Mouse (Mus musculus) kidney, adult 11 months (tissue): Measurements from ENCODE around the gene Pus10.
"Not testable (repeated sequence)": the region's sequence is repeated elsewhere in the genome, so short reads cannot be mapped to it uniquely, and the experiment has no call there.

ENCODE experiments used
- DNase-seq: peaks from one replicate; pipeline ENCODE4 v3.0.0; 2022

Gene Pus10

DNA sequence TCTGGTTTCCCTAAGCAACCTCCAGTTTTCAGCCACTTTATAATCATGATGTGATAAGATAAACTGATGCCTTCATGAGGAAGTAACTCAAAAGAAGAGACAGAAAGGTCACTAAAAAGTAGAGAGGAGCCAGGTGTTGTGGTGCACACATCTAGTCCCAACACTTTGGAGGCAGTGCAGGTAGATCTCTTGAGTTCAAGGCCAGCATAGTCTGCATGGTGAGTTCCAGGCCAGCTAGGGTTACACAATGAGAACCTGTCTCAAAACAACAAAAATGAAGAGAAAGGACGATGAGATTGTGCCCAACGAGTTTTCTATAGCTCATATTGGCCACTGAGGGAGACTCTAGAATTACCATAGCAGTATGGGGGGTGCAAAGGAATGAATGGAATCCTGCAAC lies 33.1 kb downstream of the Pus10 start:
- DNase-seq, result no peak

GRCm38 (mm10) chr11:23699414-23700095 lies 34.1 kb downstream of the Pus10 start:
- DNase-seq, result no peak

GRCm38 (mm10) chr11:23701831-23702230 lies 36.4 kb downstream of the Pus10 start:
- DNase-seq, result no peak

DNA sequence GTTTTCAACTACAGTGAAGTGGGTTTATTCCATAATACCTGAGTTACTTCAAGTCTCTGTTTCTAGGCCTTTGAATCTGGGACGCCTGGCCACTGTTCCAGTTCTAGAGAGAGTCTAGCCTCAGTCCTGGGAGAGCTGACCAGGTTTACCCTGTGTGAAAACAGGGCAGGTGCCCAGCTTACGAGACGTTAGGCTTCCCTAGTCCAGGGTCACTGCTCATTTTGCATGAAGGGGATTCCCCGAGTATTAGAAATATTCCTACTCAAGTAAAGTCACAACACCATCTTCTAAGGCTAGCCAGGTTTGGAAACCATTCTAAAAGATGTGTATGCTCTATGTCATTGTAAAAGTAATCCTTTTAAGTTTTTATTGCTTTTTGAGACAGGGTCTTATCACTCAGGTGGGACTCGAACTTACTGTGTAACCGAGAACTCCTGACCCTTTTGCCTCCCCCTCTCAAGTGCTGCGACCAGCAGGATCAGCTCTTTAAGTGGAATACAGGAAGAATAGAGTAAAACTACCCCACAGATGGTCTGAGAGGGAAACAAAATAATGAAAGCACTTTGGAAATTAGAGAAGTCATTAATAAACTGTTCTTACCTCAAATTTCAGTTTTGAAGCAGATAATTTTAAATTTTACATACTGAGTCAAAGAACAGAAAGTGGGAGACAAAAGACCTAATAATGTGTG lies 39.3 kb downstream of the Pus10 start:
- DNase-seq, result no peak

- DNase-seq, result no peak
Measured at GRCm38 (mm10) chr11:23712299-23712698, 46.8 kb downstream of the Pus10 start.

DNA sequence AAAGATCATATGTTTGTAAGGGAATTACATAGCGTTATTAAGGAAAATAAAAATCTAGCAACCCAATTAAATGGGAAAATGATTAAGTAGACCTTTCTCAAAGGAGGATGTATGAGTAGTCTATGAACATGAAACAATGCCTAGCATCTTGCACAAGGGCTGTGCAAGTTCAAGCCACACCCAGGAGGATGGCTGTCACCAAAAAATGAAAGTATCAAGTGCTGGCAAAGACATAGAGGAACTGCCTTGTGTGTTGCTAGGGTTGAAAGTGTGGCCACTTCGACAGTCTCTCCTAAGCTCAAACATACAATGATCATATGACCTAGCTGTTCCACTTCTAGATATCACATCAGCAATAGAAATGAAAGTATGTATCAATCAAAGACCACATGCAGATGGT lies 53.4 kb downstream of the Pus10 start:
- DNase-seq, result no peak

- DNase-seq, result no peak
Measured at GRCm38 (mm10) chr11:23719825-23720224, 54.4 kb downstream of the Pus10 start.

DNA sequence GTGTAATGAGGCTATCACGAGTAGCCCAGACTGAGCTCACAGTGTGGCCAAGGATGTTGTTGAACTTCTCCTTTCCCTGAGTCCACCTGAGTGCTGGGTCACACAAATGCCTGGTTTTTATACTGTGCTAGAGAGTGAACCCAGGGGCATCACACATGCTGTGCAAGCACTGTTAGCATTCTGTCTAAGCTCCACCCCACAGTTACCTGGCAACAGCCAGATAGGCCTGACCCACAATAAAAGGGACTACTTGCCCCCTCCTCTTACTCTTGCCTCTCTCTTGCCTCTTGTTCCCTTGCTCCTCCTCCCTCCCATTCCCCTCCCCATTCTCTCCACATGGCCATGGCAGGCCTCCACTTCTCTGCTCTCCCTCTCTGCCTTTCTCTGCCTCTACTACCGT lies 56.9 kb downstream of the Pus10 start:
- DNase-seq, result no peak

DNA sequence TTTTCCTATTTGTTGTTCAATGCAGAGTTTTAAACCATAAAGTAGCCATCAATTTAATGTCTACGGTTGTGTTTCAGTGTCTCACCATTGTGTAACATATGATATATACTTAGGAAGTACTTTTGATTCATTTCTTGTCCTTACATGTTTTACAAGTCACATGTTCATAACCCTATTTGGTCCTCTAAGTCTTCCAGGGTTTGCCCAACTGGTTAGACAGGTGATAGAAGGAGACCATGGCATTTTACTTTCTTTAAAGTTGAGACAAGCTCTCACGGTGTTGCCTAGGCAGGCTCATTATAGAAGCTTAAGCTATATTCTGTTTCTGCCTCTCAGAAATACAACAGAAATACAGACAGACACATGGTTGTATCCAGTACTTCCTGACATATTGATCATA lies 60.4 kb downstream of the Pus10 start:
- no peak for DNase-seq

DNA sequence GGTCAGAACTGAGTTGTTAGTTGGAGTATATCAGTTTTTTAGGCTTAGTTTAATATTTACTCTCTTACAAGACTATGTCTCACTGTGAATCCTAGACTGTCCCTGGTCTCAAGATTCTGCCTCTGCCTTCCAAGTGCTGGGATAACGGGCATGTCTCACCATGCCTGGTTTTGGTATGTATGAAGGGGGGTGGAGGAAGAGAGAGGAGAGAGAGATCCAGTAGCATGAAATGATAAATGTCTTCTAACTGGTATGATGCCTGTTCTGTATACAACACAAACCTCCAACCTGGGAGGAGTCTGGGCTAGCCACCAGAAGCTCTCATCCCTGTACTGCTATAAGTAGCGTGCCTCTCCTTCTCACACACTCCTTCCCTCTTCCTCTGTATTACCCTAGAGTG lies 61.0 kb downstream of the Pus10 start:
- no peak for DNase-seq

DNA sequence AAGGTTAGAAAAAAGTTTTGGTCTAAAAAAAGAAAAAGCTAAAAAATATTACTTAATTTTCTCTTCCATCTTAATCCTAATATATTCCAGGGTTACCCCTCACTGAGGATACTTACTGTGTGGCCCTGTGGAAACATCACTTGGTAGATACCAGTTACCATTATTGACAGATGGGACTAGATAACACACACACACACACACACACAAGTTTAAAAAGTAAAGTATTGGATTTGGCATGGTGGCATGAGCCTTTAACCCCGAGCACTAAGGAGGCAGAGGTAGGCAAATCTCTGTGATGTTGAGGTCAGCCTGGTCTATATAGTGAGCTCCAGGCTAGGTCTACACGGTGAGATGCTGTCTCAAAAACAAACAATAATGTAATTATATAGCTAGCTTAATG lies 62.7 kb downstream of the Pus10 start:
- no peak for DNase-seq

DNA sequence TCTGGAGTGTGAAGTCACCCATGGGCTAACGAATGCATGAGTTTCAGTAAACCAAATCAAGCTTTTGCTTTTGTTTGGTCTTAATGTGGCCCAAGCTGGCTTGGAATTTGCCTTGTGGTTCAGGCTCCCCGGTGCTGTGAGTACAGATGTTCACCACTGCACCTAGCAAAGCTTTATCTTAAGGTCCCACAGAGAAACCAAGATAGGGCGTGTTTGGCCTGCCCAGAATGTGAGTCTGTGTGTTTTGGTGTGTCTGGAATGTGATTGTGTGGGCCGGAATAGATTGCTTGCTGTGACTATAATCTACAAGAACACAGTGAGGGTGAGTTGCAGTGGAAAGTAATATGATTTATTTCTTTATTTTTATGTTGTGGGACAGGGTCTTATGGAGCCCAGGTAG lies 64.6 kb downstream of the Pus10 start:
- DNase-seq, result no peak

DNA sequence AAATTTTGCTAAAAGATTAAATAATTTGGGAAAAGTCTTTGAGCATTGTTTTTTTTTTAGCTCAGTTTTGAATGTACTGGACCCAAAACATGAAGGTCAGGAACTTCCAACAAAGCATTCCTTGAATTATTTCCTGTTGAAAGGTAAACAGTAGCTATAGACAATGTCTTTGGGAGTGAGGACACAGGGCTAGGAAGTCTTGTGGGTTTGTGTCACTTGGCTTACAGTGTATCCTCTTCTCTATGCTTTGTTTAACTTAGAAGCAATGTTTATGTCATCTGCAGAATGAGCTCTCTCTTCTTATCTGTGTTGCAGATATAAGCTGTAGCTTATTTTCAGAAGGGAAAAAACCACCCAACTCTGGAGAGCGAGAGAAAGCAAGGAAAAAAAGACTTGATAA lies 67.4 kb downstream of the Pus10 start:
- DNase-seq, result no peak

DNA sequence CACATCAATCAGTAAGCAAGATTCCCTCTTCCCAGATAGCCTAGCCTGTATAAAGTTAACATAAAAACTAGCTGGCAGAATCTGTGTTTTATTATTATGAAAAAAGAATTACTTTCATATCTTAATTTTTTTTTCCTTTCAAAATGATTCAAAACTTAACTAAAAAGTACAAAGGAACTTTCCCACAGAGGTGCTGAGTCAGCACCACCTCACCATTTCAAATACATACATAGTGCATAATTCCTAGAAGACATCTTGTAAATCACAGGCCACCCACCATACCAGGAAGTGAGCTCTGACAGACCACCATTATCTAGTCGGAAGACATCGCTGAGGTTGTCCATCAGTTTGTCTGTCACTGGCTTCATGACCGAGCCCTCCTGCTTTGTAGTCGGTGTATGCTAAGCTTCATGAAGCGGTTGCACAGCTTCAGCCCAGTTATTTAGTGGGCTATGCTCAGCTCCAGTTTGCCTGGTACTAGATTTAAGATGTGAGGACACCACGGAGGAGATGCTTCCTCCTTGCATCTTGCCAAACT lies 69.3 kb downstream of the Pus10 start:
- no peak for DNase-seq

DNA sequence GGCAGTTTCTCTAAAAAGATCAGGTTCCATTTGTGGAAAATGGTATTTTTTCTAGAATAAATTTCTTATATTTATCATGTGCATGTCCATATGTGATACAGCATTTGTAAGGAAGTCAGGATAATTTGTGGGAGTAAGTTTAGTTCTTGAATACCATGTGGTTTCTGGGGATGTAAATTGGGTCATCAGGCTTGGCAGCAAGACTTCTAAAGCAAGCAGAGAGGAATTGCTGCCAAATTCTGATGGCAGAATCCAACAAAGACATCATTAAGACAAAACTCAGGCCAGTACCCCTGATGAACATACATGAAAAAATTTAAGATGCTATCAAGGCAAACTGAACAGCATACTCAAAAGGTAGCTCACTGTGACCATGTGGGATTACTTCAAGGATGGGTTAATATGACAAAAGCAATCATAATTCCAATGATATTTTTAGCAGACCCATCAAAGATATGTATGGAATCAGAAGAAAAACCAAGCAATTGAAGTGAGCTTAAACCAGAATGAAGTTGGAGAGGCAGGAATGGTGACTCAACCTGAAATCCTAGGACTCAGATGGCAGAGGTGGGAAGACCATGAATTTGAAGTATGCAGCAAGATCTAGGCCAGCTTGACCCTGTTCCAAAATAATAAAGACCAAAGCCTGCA lies 70.5 kb downstream of the Pus10 start:
- DNase-seq, result no peak

DNA sequence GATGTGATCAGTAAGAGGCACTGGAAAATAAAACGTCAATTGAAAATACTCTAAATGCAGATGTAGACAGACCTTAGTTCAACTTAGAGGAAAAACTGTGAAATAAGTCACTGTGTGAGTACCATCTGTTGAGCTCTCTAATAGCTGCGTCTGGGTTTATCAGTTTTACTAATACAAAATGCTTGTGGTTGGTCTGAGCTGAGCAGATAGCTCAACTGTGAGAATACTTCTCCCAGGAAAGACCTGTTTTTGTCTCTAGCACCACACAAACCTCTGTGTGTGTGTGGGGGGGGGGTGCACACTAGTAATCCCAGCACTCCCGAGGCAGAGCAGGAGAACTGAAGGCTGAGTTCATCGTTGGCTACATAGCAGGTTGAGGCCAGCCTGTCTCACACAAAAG lies 75.4 kb downstream of the Pus10 start:
- no peak for DNase-seq

DNA sequence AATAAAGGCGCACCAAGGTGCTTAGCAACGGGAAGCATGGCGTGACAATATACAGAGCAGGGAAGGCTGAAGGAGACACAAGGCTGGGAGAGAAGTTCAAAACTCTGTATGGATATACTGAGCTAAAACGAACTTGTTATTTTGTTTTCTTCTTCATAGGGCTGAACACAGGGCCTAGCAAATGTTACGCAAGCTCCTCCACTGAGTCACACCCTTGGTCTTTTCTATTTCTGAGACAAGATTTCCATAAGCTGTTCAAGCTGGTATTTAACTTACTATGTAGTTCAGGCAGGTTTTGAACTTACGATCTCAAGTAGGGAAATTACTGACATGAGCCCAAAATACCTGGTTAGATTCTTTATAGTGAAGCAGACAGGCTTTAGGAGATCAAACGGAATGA lies 75.9 kb downstream of the Pus10 start:
- no peak for DNase-seq

GRCm38 (mm10) chr11:23744352-23744751 lies 78.9 kb downstream of the Pus10 start:
- no peak for DNase-seq

DNA sequence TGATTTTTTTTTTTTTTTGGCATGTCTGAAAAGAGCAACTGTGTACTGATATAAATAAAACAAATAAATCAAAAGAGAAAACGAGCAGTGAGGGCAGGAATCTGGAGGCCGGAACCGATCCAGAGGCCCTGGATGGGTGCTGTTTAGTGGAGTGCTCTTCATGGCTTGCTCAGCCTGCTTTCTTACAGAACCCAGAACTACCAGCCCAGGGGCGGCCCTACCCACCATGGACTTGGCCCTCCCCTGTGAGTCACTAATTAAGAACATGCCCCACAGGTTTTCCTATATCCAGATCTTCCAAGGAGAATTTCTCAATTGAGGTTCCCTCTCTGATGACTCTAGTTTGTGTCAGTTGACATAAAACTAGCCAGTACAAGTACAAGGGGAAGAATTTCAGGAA lies 80.6 kb downstream of the Pus10 start:
- no peak for DNase-seq

DNA sequence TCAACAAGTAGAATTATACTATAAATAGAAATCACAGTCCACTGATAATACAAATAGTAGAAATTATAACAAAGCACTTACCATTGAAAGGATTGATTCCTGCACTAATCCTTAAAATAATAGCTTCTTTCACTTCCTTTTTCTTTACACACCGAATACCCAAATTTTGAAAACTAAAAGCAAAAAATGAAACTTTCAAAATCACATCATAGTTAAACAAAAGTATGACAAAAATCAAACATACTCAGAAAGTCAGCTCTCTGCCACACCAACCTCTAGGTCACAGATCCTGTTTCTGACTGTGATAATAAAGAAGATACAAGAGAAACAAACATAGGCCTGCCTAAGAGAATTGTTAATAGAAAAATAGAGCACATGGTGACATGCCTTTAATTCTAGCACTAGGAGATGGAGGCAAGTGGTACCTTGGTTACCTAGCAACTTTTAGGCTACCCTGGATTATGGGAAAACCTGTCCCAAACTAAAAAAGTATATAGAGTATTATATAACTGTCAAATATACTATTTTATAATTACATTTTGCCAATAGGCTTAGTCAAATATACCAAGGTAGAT lies 87.7 kb downstream of the Pus10 start:
- no peak for DNase-seq

DNA sequence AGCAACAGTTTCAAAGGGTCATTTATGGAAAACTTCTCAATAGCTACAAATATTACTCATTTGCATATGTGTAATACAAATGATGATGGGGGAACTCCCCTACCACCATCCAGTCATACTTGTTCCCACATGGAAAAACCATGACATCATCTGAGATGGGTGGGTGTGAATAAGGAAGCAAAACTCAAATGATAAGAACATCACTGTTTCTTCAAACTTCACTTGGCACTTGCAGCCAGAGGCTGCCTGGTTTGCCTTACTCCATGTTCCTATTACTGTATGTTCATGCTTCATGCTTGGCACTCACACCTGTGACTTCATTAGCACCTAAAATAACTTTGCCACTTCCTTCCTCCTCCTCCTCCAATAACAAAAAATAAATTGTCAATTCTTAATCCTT lies 88.9 kb downstream of the Pus10 start:
- DNase-seq, result no peak

GRCm38 (mm10) chr11:23758218-23758617 lies 92.7 kb downstream of the Pus10 start:
- DNase-seq, result no peak

GRCm38 (mm10) chr11:23762635-23763034 lies 97.2 kb downstream of the Pus10 start:
- no peak for DNase-seq

- DNase-seq, result not testable (repeated sequence)
Measured at GRCm38 (mm10) chr11:23767369-23767768, 101.9 kb downstream of the Pus10 start.
